Mouse (Mus musculus) ES-E14 (cell line): ENCODE measurements at regions not wholly inside any gene's neighbourhood (a gene's known extent, or its start where the extent isn't known, plus 50 kb on each side); places are given as distances from the start of the nearest gene placed in this dataset.

ENCODE experiments used
- DNase-seq: peaks from one replicate; pipeline ENCODE4 v3.0.0-alpha.2; 2013; ENCODE audit warnings: low read depth, low spot score
- H3K27ac ChIP-seq: 2 replicates; pipeline ENCODE4 v1.5.1; 2012; ENCODE audit warnings: low read depth, mild to moderate bottlenecking, low read length, moderate library complexity, mixed read lengths; ENCODE audit not compliant: poor library complexity, insufficient read depth, severe bottlenecking
- H3K36me3 ChIP-seq: 2 replicates; pipeline ENCODE4 v1.6.1; 2012; ENCODE audit warnings: mild to moderate bottlenecking, low read length, moderate library complexity, mixed read lengths; ENCODE audit not compliant: control insufficient read depth, poor library complexity, insufficient read depth, severe bottlenecking
- H3K4me1 ChIP-seq, 2 experiments: fragments of 150-350 bp in 1 of 2; sonication (generic) in 1 of 2; 2 replicates each; pipeline ENCODE4 v1.6.1; 2012; ENCODE audit warnings: low read length in 2 of 2, mild to moderate bottlenecking in 1 of 2, mixed read lengths in 1 of 2; ENCODE audit not compliant: control insufficient read depth in 2 of 2, insufficient read depth in 2 of 2, poor library complexity in 1 of 2
- H3K4me3 ChIP-seq, 2 experiments: fragments of 150-350 bp in 1 of 2; sonication (generic) in 1 of 2; 2 replicates each; pipeline ENCODE4 v1.5.1; 2012; ENCODE audit warnings: low read length in 2 of 2, low read depth in 1 of 2, mild to moderate bottlenecking in 1 of 2, mixed read lengths in 1 of 2; ENCODE audit not compliant: insufficient read depth in 1 of 2, poor library complexity in 1 of 2, severe bottlenecking in 1 of 2
- H3K9ac ChIP-seq: 2 replicates; pipeline ENCODE4 v1.6.1; 2012; ENCODE audit warnings: low read depth, mild to moderate bottlenecking, low read length, mixed read lengths; ENCODE audit not compliant: poor library complexity, insufficient read depth, severe bottlenecking
- H3K9me3 ChIP-seq: fragments of 150-350 bp; sonication (generic); 2 replicates; pipeline ENCODE4 v1.6.1; 2012; ENCODE audit warnings: low read depth, mild to moderate bottlenecking, low read length; ENCODE audit not compliant: control insufficient read depth, insufficient read depth
- CHD2 ChIP-seq: IDR thresholded peaks from 2 replicates; pipeline ENCODE4 v1.6.1; 2014; ENCODE audit warnings: mild to moderate bottlenecking, low read depth, low read length, inconsistent platforms
- HCFC1 ChIP-seq: IDR thresholded peaks from 2 replicates; pipeline ENCODE4 v1.6.1; 2012; ENCODE audit warnings: low read length, inconsistent platforms, borderline replicate concordance; ENCODE audit not compliant: insufficient read depth
- MAFK ChIP-seq: IDR thresholded peaks from 2 replicates; pipeline ENCODE4 v1.6.1; 2014; ENCODE audit warnings: mild to moderate bottlenecking, low read depth, low read length, inconsistent platforms; ENCODE audit not compliant: insufficient read depth
- ZC3H11A ChIP-seq: IDR thresholded peaks from 2 replicates; pipeline ENCODE4 v1.6.1; 2012; ENCODE audit warnings: low read depth, mild to moderate bottlenecking, inconsistent platforms, low read length, borderline replicate concordance
- ZNF384 ChIP-seq: IDR thresholded peaks from 2 replicates; pipeline ENCODE4 v1.6.1; 2012; ENCODE audit warnings: low read depth, low read length, inconsistent platforms
- in situ Hi-C, 2 experiments: fragments of 600-800 bp; cut with MboI; formaldehyde crosslinking; loops; one replicate each; pipeline ENCODE4 v1.15.1; 2025; ENCODE audit warnings: low sequenced_read_pairs in 2 of 2, inconsistent platforms in 1 of 2; ENCODE audit not compliant: unreplicated experiment in 2 of 2

DNA sequence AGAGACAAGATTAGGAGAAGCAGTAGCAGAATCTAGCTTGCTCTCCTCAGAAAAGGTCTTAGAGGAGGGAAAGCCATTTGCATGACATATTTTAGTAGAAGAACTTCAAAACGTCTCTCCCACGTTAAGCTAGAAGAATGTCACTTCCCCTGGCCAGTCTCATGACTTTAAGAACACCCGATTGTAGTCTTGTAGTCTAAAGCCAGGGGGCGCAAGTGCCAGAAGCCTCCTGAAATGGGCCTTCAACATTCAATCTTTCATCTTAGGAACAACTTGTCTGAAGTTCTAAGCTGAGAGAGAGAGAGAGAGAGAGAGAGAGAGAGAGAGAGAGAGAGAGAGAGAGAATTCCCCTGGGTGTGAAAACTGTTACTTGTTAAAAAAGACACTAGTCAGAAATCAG lies 581.0 kb downstream of the Tmem182 start:
- DNase-seq = peak; percentile 24
- H3K4me1 ChIP-seq = peaks cover 1 to 6% of the 10 kb centered on the region in 2 experiments; a peak in 3 of 4 replicates
- no peaks in the 10 kb centered on the region for H3K9me3 ChIP-seq
- TF ChIP-seq HCFC1 (no peak), ZC3H11A (no peak), ZNF384 (no peak), CHD2 (no peak), MAFK (no peak)
- no peak overlapping the region for H3K9ac ChIP-seq
- H3K27ac ChIP-seq = no peak overlapping the region
- no peak overlapping the region for H3K4me3 ChIP-seq
- in situ Hi-C loops = no loop called here
- no peaks in the 10 kb centered on the region for H3K36me3 ChIP-seq

DNA sequence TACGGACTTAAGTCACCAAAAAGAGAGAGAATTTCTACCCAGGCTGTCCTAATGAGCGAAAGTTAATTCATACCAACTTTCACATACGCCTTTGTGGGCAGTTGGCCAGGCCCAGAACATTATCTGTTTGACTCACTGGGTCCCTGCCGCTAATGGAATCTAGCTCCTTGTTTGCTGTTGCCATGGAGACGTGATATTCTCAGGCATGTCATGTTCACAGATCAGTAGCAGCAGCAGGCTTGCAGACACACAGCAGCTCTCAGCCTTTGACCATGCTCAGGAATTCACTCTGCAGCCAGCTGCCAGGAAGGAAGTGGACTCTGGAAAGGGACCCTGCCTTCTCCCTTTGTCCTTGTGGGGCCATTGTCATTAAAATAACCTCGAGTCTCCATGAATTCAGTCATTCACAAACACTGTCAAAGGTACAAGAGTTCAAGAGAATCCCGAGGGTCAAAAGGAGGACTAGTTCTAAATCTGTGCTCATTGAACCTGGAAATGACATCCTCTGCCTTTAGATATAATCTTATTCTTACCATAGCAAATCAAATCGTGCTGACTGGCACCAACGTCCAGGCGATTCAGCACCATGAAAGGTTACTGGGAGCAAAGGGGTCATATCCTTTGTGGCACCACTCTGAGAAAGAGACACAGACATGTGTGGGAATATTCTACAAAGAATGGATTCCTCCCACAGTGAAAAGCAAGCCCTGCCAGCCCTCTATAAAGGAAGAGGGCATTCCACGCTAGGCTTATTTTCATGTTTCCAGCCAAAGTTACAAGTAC lies 584.9 kb downstream of the Tmem182 start:
- in situ Hi-C loops = no loop called here
- H3K36me3 ChIP-seq = no peaks in the 10 kb centered on the region
- no peaks in the 10 kb centered on the region for H3K9me3 ChIP-seq
- H3K9ac ChIP-seq = no peak overlapping the region
- no peak overlapping the region for H3K27ac ChIP-seq
- H3K4me3 ChIP-seq = no peak overlapping the region
- TF ChIP-seq CHD2 = no peak
- no peak for TF ChIP-seq MAFK
- TF ChIP-seq ZC3H11A = no peak
- TF ChIP-seq HCFC1 = no peak
- TF ChIP-seq ZNF384 = no peak
- DNase-seq = peak; percentile 46
- H3K4me1 ChIP-seq = peaks cover 1 to 6% of the 10 kb centered on the region in 2 experiments; a peak in 3 of 4 replicates

DNA sequence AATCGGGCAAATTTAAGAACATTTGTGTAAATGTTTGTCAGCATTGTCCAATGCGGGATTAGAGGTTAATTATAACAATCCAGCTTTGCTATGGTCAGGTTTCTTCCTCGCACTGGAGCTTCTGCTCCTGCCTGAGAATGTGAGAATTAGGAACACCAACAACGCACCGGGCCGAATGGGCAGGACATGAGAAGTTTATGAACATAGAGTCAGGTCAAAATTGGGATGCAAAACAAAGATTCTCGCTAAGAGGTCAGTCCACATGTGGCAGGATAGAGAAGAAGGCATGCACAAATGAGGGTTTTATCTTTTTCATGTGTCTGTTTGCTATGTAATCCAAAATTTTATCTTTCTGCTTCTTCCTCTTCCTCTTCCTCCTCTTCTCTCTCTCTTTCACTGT lies 585.7 kb downstream of the Tmem182 start:
- Histone ChIP-seq H3K27ac (no peak overlapping the region), H3K4me3 (no peak overlapping the region), H3K9ac (no peak overlapping the region), H3K9me3 (no peaks in the 10 kb centered on the region), H3K36me3 (no peaks in the 10 kb centered on the region), H3K4me1 (peaks cover 1 to 6% of the 10 kb centered on the region in 2 experiments; a peak in 3 of 4 replicates)
- TF ChIP-seq MAFK = no peak
- in situ Hi-C loops = no loop called here
- DNase-seq = no peak

DNA sequence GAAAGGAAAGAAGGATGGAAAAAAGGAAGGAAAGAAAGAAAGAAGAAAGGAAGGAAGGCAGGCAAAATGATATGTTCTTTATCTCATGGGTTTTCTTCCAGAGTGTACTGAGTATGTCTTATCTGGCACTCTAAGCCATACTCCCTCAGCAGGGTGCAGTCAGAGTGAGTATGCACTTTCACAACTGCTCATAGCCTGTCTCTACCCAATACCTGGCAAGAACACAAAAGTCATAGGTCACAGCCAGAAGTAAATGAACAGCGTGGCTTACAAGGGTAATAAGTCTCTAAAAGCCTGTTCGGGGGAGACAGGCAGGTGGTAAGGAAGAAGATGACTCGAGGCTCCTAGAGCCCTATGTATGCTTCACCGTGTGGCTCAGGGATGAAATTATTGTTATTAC lies 587.9 kb downstream of the Tmem182 start:
- H3K9ac ChIP-seq = no peak overlapping the region
- no peaks in the 10 kb centered on the region for H3K9me3 ChIP-seq
- TF ChIP-seq ZC3H11A (no peak), CHD2 (no peak), ZNF384 (no peak), MAFK (no peak), HCFC1 (no peak)
- in situ Hi-C loops = no loop called here
- peaks cover 1 to 6% of the 10 kb centered on the region in 2 experiments; a peak in 3 of 4 replicates for H3K4me1 ChIP-seq
- no peaks in the 10 kb centered on the region for H3K36me3 ChIP-seq
- H3K27ac ChIP-seq = no peak overlapping the region
- no peak overlapping the region for H3K4me3 ChIP-seq
- DNase-seq = no peak

DNA sequence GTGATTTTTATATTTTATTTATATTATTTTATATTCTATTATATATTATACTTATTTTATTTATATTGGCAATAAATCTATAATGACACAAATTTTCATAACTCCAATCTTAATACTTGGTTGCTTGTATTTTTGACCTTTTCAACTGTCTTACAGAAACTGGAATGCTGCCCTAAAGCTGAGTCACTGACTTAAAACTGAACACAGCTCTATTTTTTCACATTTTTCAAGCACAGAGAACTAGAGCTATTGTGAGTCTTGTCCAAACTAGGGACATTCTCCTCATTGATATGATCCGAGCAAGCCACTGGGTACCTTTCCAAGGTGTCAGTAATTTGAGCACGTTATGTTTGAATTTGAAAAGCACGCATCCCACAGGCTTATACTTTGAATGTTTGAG lies 589.7 kb downstream of the Tmem182 start:
- H3K4me1 ChIP-seq = peaks cover 1 to 5% of the 10 kb centered on the region in 2 experiments; a peak in 3 of 4 replicates
- no peak overlapping the region for H3K4me3 ChIP-seq
- DNase-seq = no peak
- in situ Hi-C loops = no loop called here
- H3K27ac ChIP-seq = no peak overlapping the region
- TF ChIP-seq ZNF384 = no peak
- no peak for TF ChIP-seq CHD2
- no peak for TF ChIP-seq ZC3H11A
- TF ChIP-seq HCFC1 = no peak
- no peak for TF ChIP-seq MAFK
- no peaks in the 10 kb centered on the region for H3K36me3 ChIP-seq
- H3K9me3 ChIP-seq = no peaks in the 10 kb centered on the region
- no peak overlapping the region for H3K9ac ChIP-seq
